Mouse (Mus musculus): Measurements from ENCODE around the gene Txnl4b. TPM values are rescaled to one million over a fixed set of nuclear protein-coding genes. Genes with fewer than 3 reads are reported as not detected.

Gene Txnl4b
- total and polyA plus RNA-seq, 3 experiments: 8.4 to 9.5 TPM; not detected in 1

GRCm38 (mm10) chr8:109585652-109586051 is 20.0 kb downstream of the Txnl4b start:
- DNase-seq (ENCODE audit: low read depth, low spot score): no peak
- H3K27ac ChIP-seq (ENCODE audit: control insufficient read depth, low read depth, low read length): no peak overlapping the region

GRCm38 (mm10) chr8:109586972-109587504 is 21.3 kb downstream of the Txnl4b start:
- H3K27me3 ChIP-seq (ENCODE audit: control insufficient read depth in 1 of 2, insufficient read depth in 2 of 2, low read length in 2 of 2): peaks cover 0 to 2% of the 10 kb centered on the region in 2 experiments; a peak in 2 of 4 replicates
- H3K36me3 ChIP-seq (ENCODE audit: control insufficient read depth in 1 of 2, insufficient read depth in 2 of 2, low read length in 2 of 2): peaks cover 0 to 3% of the 10 kb centered on the region in 2 experiments; a peak in 2 of 4 replicates
- TF ChIP-seq NRF1 (IDR thresholded peaks at IDR 0.05; ENCODE audit: insufficient read depth, low read depth, low read length, poor library complexity, severe bottlenecking): no peak
- TF ChIP-seq HCFC1 (IDR thresholded peaks at IDR 0.05; ENCODE audit: low read depth, low read length): no peak
- no peak for TF ChIP-seq MEF2A (IDR thresholded peaks at IDR 0.05; ENCODE audit: extremely low read depth, insufficient replicate concordance, low read depth, low read length, poor library complexity, severe bottlenecking)
- no peaks in the 10 kb centered on the region for H3K79me2 ChIP-seq (ENCODE audit: control insufficient read depth, insufficient read depth, low read length, poor library complexity)
- H3K4me3 ChIP-seq (ENCODE audit: control insufficient read depth in 1 of 2, insufficient read depth in 1 of 2, low read depth in 2 of 2, low read length in 2 of 2): no peak overlapping the region
- peaks cover 0 to 3% of the 10 kb centered on the region in 2 experiments; a peak in 2 of 4 replicates for H3K4me1 ChIP-seq (ENCODE audit: control insufficient read depth in 1 of 2, insufficient read depth in 2 of 2, low read length in 2 of 2)
- H3K27ac ChIP-seq (ENCODE audit: control insufficient read depth, low read depth, low read length): no peak overlapping the region
- no peak for DNase-seq (ENCODE audit: low read depth, low spot score)
- H3K9ac ChIP-seq (ENCODE audit: control insufficient read depth, low read depth, low read length, poor library complexity, severe bottlenecking): no peak overlapping the region
- no peaks in the 10 kb centered on the region for H3K9me3 ChIP-seq (replicated peaks; ENCODE audit: insufficient read depth, low read length)

More at GRCm38 (mm10) chr8:109585652-109586051, 20.0 kb downstream of the Txnl4b start:
- Histone ChIP-seq H3K79me2 (ENCODE audit: control insufficient read depth, insufficient read depth, low read length, poor library complexity) (no peaks in the 10 kb centered on the region), H3K4me3 (ENCODE audit: control insufficient read depth in 1 of 2, insufficient read depth in 1 of 2, low read depth in 2 of 2, low read length in 2 of 2) (no peak overlapping the region), H3K4me1 (ENCODE audit: control insufficient read depth in 1 of 2, insufficient read depth in 2 of 2, low read length in 2 of 2) (no peaks in the 10 kb centered on the region), H3K9me3 (replicated peaks; ENCODE audit: insufficient read depth, low read length) (no peaks in the 10 kb centered on the region), H3K27me3 (ENCODE audit: control insufficient read depth in 1 of 2, insufficient read depth in 2 of 2, low read length in 2 of 2) (peaks cover 0 to 2% of the 10 kb centered on the region in 2 experiments; a peak in 2 of 4 replicates), H3K36me3 (ENCODE audit: control insufficient read depth in 1 of 2, insufficient read depth in 2 of 2, low read length in 2 of 2) (no peaks in the 10 kb centered on the region), H3K9ac (ENCODE audit: control insufficient read depth, low read depth, low read length, poor library complexity, severe bottlenecking) (no peak overlapping the region)
- no peak for TF ChIP-seq MYC (IDR thresholded peaks at IDR 0.05; ENCODE audit: low read depth, low read length)
- no peak for TF ChIP-seq ZNF384 (IDR thresholded peaks at IDR 0.05; ENCODE audit: low read depth, low read length)
- no peak for TF ChIP-seq CTCF (IDR thresholded peaks at IDR 0.05 in 2 of 3, conservative IDR thresholded peaks at IDR 0.05 in 1 of 3; ENCODE audit: control insufficient read depth in 1 of 3, insufficient read depth in 1 of 3, low read depth in 2 of 3, low read length in 3 of 3, poor library complexity in 1 of 3, severe bottlenecking in 1 of 3)
- no peak for TF ChIP-seq BHLHE40 (IDR thresholded peaks at IDR 0.05; ENCODE audit: borderline replicate concordance, low read depth, low read length)
- no peak for TF ChIP-seq POLR2AphosphoS2 (IDR thresholded peaks at IDR 0.05; ENCODE audit: low read length)

- H3K9me3 ChIP-seq (replicated peaks; ENCODE audit: insufficient read depth, low read length): no peaks in the 10 kb centered on the region
- H3K36me3 ChIP-seq (ENCODE audit: control insufficient read depth in 1 of 2, insufficient read depth in 2 of 2, low read length in 2 of 2): peaks cover 0 to 11% of the 10 kb centered on the region in 2 experiments; a peak in 3 of 4 replicates
- H3K27ac ChIP-seq (ENCODE audit: control insufficient read depth, low read depth, low read length): no peak overlapping the region
- DNase-seq (ENCODE audit: low read depth, low spot score): no peak
- no peak for TF ChIP-seq NRF1 (IDR thresholded peaks at IDR 0.05; ENCODE audit: insufficient read depth, low read depth, low read length, poor library complexity, severe bottlenecking)
- TF ChIP-seq TAL1 (IDR thresholded peaks at IDR 0.05; ENCODE audit: low read length): no peak
- TF ChIP-seq SIN3A (IDR thresholded peaks at IDR 0.05; ENCODE audit: low read length): no peak
- no peak for TF ChIP-seq MEF2A (IDR thresholded peaks at IDR 0.05; ENCODE audit: extremely low read depth, insufficient replicate concordance, low read depth, low read length, poor library complexity, severe bottlenecking)
- TF ChIP-seq TBP (IDR thresholded peaks at IDR 0.05; ENCODE audit: low read depth, low read length): no peak
- no peak for TF ChIP-seq ZNF384 (IDR thresholded peaks at IDR 0.05; ENCODE audit: low read depth, low read length)
- TF ChIP-seq ETS1 (IDR thresholded peaks at IDR 0.05; ENCODE audit: low read depth, low read length): no peak
- TF ChIP-seq MXI1 (IDR thresholded peaks at IDR 0.05; ENCODE audit: low read depth, low read length): no peak
- no peak overlapping the region for H3K9ac ChIP-seq (ENCODE audit: control insufficient read depth, low read depth, low read length, poor library complexity, severe bottlenecking)
- H3K27me3 ChIP-seq (ENCODE audit: control insufficient read depth in 1 of 2, insufficient read depth in 2 of 2, low read length in 2 of 2): no peaks in the 10 kb centered on the region
- peaks cover 2 to 13% of the 10 kb centered on the region in 2 experiments; a peak in 3 of 4 replicates for H3K4me1 ChIP-seq (ENCODE audit: control insufficient read depth in 1 of 2, insufficient read depth in 2 of 2, low read length in 2 of 2)
- H3K4me3 ChIP-seq (ENCODE audit: control insufficient read depth in 1 of 2, insufficient read depth in 1 of 2, low read depth in 2 of 2, low read length in 2 of 2): no peak overlapping the region
- H3K79me2 ChIP-seq (ENCODE audit: control insufficient read depth, insufficient read depth, low read length, poor library complexity): no peaks in the 10 kb centered on the region
Observed at GRCm38 (mm10) chr8:109590901-109591300, 25.2 kb downstream of the Txnl4b start.

Measured in MEL (cell line).